Mouse (Mus musculus) myocyte (in vitro differentiated cells): ENCODE results near the gene Il1rn.

Experiments
- CEBPB ChIP-seq: IDR thresholded peaks from 2 replicates; pipeline ENCODE4 v1.6.1; 2011; ENCODE audit warnings: mild to moderate bottlenecking, moderate library complexity; ENCODE audit not compliant: poor library complexity, insufficient read depth, severe bottlenecking
- E2F4 ChIP-seq: IDR thresholded peaks from one replicate; pipeline ENCODE4 v1.6.1; 2011; ENCODE audit warnings: mild to moderate bottlenecking, control low read depth, moderate library complexity; ENCODE audit not compliant: insufficient read depth
- MAX ChIP-seq: IDR thresholded peaks from one replicate; pipeline ENCODE4 v1.6.1; 2011; ENCODE audit warnings: low read depth, mild to moderate bottlenecking, control low read depth
- MYOD1 ChIP-seq, 3 experiments: IDR thresholded peaks; one replicate each; pipeline ENCODE4 v1.6.1; 2011; ENCODE audit warnings: control low read depth in 2 of 3, low read depth in 2 of 3, mild to moderate bottlenecking in 2 of 3, moderate library complexity in 1 of 3; ENCODE audit not compliant: insufficient read length in 2 of 3, control insufficient read depth in 1 of 3
- MYOG ChIP-seq, 3 experiments: IDR thresholded peaks; one replicate each; pipeline ENCODE4 v1.6.1; 2011; ENCODE audit warnings: control low read depth in 2 of 3, low read depth in 2 of 3, mild to moderate bottlenecking in 2 of 3; ENCODE audit not compliant: insufficient read length in 2 of 3, control insufficient read depth in 1 of 3, insufficient read depth in 1 of 3
- POLR2A ChIP-seq: IDR thresholded peaks from one replicate; pipeline ENCODE4 v1.6.1; 2011; ENCODE audit warnings: low read depth, mild to moderate bottlenecking, control low read depth, moderate library complexity; ENCODE audit not compliant: insufficient read length
- POLR2AphosphoS2 ChIP-seq: IDR thresholded peaks from one replicate; pipeline ENCODE4 v1.6.1; 2011; ENCODE audit warnings: low read depth, control low read depth; ENCODE audit not compliant: insufficient read length
- REST ChIP-seq: IDR thresholded peaks from one replicate; pipeline ENCODE4 v1.6.1; 2011; ENCODE audit warnings: mild to moderate bottlenecking, control low read depth, moderate library complexity; ENCODE audit not compliant: insufficient read depth, insufficient read length
- SRF ChIP-seq: IDR thresholded peaks from one replicate; pipeline ENCODE4 v1.6.1; 2011; ENCODE audit warnings: low read depth; ENCODE audit not compliant: control insufficient read depth, insufficient read length
- TCF12 ChIP-seq: IDR thresholded peaks from one replicate; pipeline ENCODE4 v1.6.1; 2011; ENCODE audit warnings: mild to moderate bottlenecking, control low read depth; ENCODE audit not compliant: poor library complexity, insufficient read depth, severe bottlenecking
- TCF3 ChIP-seq: IDR thresholded peaks from one replicate; pipeline ENCODE4 v1.6.1; 2011; ENCODE audit warnings: low read depth, control low read depth; ENCODE audit not compliant: insufficient read length
- USF1 ChIP-seq: IDR thresholded peaks from one replicate; pipeline ENCODE4 v1.6.1; 2011; ENCODE audit warnings: low read depth, mild to moderate bottlenecking, control low read depth, moderate library complexity

GRCm38 (mm10) chr2:24397115-24397514 is 60.5 kb downstream of the Il1rn start:
- TF ChIP-seq E2F4 (no peak), MYOD1 (IDR thresholded peaks at IDR 0.05; ENCODE audit: control insufficient read depth in 1 of 3, insufficient read length in 2 of 3, low read depth in 2 of 3) (no peak), TCF12 (no peak), POLR2A (no peak), SRF (no peak), POLR2AphosphoS2 (no peak), REST (no peak), USF1 (no peak), MAX (no peak), CEBPB (no peak), MYOG (IDR thresholded peaks at IDR 0.05; ENCODE audit: control insufficient read depth in 1 of 3, insufficient read depth in 1 of 3, insufficient read length in 2 of 3, low read depth in 2 of 3) (no peak), TCF3 (no peak)
